Mouse (Mus musculus) heart, postnatal 25 days (tissue): ENCODE results near the gene Man2a1. TPM values are rescaled to one million over a fixed set of nuclear protein-coding genes. Genes with fewer than 3 reads are reported as not detected.

Source experiments
- DNase-seq: peaks from one replicate; pipeline ENCODE4 v3.0.0; 2022; ENCODE audit warnings: low spot score
- intact Hi-C: fragments of 180-260 bp; cut with DNase I; formaldehyde crosslinking; loops from one replicate; pipeline ENCODE4 v1.15.1; 2025
- total RNA-seq, 2 experiments: library from RNA; stranded (reverse); gene quantifications; 2 replicates each; pipeline ENCODE4 v1.2.3; 2021

Man2a1 gene
- total RNA-seq, 2 experiments from 2014 or later: 18.3 to 20.4 TPM

DNA sequence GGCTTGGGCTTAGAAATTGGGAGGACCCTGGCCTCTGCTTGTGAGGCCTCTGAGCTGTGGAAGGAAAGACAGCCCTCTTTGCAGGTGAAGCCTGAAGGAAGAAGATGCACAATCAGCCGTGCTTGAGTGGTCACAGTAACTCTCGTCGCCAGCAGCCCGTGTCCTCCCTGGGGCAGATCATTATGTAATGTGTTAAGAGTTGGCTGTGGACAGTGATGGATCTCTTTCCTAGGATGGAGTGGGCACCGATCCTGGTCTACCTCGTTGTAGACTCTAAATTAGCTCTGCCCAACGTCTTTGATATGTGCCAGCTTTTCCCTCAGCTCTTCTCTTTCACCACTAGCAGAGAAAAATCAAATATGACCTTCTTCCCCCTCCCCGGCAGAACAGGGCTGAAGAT is 20.7 kb downstream of the Man2a1 start:
- intact Hi-C loops: loop anchor here (2.0 kb wide), 1 partner anchor 18 kb away; no protein-coding TSS in a partner anchor
- no peak for DNase-seq

- no peak for DNase-seq
- intact Hi-C loops: loop anchor here (2.0 kb wide), 1 partner anchor 19 kb away; no protein-coding TSS in a partner anchor
These were observed 21.3 kb downstream of the Man2a1 start for GRCm38 (mm10) chr17:64621649-64622351.

GRCm38 (mm10) chr17:64622352-64622886 is 21.9 kb downstream of the Man2a1 start:
- intact Hi-C loops: no loop called here
- peak; percentile 40 for DNase-seq

DNA sequence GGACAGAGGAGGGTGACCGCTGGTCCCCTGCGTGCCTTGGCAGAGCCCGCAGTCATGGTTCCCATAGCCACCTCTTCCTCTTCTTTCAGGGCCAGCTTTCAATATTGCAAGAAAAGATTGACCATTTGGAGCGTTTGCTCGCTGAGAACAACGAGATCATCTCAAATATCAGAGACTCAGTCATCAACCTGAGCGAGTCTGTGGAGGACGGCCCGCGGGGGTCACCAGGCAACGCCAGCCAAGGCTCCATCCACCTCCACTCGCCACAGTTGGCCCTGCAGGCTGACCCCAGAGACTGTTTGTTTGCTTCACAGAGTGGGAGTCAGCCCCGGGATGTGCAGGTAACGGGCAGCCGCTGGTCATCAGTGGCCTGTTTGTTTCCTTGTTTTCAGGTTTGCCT is 23.9 kb downstream of the Man2a1 start:
- intact Hi-C loops: no loop called here
- no peak for DNase-seq

- DNase-seq: no peak
- intact Hi-C loops: no loop called here
These were observed 28.3 kb downstream of the Man2a1 start for GRCm38 (mm10) chr17:64628796-64629195.

GRCm38 (mm10) chr17:64629486-64629885 is 28.9 kb downstream of the Man2a1 start:
- no peak for DNase-seq
- intact Hi-C loops: no loop called here

GRCm38 (mm10) chr17:64630506-64630905 is 30.0 kb downstream of the Man2a1 start:
- intact Hi-C loops: no loop called here
- no peak for DNase-seq

DNA sequence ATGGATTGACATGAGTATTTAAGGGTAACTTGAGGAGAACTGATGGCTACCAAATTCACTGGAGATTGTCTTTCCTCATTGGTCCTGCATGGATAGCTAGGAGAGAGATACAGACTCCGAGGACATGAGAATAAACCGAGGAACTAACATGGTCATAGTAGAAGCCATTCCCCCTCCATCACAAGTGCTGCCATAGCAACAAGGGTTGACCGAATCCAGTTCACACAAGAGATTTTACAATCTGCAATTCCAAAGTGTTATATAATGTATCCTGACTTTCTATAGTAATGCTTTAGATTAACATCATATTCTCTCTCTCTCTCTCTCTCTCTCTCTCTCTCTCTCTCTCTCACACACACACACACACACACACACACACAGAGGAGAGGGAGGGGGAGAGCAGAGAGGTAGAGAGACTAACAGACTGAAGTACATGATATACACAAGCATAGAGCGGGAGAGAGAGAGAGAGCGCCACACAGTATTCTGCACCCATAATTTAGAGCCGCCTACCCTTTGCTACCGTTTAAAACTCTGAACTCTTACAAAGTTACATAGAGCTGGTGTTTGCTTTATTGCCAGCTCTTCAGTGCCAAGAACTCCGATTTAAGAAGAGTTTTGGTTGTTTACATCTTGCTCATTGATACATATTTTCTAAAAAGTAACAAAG is 37.5 kb downstream of the Man2a1 start:
- intact Hi-C loops: no loop called here

GRCm38 (mm10) chr17:64641376-64641775 is 40.8 kb downstream of the Man2a1 start:
- intact Hi-C loops: no loop called here
- no peak for DNase-seq

More for the DNA sequence above, 37.5 kb downstream of the Man2a1 start:
- DNase-seq: no peak

- intact Hi-C loops: no loop called here
These were observed 43.1 kb downstream of the Man2a1 start for GRCm38 (mm10) chr17:64643644-64644043.

DNA sequence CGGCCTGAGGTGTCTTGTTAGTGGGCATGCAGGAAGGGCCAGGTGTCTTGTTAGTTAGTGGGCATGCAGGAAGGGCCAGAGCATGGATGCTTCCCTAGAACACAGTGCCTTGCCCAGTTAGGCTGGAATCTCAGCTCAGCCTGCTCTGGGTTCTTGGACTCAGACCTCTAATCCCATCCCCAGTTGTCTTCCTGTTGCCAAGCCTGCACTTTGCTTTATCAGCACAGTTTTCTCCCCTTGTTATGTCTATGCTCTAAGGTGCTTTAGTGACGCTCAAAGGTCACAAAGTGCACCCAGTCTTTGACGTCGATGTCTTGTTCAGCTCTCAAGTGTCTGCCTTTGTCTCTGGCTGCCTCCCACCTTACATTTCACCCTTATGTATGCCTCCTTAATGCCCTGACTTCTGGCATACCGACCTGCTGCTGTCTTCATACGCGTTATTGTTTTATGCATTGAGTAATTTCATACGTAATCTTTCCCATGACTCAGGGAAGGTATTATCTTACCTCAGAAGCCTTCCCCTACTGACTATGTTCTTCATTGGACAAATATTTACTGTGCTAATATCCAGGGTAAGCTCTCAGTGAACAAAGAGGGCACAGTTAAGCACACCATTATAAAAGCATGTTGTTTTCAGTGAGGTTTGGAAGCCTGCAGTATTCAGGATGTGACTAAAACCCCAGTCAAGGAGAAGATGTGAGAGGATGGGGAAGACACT is 44.5 kb downstream of the Man2a1 start:
- no peak for DNase-seq

More at GRCm38 (mm10) chr17:64643644-64644043, 43.1 kb downstream of the Man2a1 start:
- no peak for DNase-seq

GRCm38 (mm10) chr17:64647396-64647795 is 46.9 kb downstream of the Man2a1 start:
- intact Hi-C loops: no loop called here
- no peak for DNase-seq

More for the DNA sequence above, 44.5 kb downstream of the Man2a1 start:
- intact Hi-C loops: no loop called here

GRCm38 (mm10) chr17:64650702-64651101 is 50.2 kb downstream of the Man2a1 start:
- intact Hi-C loops: no loop called here
- DNase-seq: no peak

DNA sequence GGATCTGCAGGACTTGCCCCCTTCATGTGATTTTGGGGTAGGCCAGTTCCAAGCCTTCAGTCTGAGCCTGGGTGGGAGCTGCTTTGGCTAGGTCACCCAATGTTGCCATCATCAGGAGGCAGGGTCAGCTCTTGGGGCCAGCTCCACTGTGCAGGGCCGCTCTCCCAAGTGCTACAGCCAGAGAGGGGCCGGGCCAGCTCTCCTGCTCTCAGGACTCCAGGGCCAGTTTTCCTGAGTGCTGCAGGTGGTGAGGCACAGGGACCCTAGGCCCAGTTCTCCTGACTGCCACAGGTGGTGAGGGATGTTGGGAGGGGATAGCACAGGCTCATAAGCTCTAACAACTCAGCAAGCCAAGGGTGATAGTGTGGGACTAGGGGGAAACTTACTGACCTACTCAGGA is 53.1 kb downstream of the Man2a1 start:
- DNase-seq: no peak
- intact Hi-C loops: no loop called here

DNA sequence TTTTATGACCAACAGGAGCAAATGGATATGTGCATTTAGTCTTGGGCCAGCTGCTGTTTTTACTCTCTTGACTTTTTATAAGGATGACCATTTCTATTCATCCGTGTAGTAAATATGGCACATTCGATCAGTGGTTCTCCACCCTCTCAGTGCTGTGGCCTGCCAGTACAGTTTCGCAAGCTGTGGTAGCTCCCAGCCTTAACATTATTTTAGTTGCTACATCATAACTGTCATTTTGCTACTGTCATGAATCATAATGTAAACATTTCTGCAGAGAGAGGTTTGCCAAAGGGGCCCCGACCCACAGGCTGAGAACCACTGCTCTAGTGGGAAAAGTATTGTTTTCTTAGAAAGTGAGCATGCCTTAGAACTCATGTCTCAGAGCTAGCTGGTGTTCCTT is 59.1 kb downstream of the Man2a1 start:
- intact Hi-C loops: no loop called here
- DNase-seq: no peak

DNA sequence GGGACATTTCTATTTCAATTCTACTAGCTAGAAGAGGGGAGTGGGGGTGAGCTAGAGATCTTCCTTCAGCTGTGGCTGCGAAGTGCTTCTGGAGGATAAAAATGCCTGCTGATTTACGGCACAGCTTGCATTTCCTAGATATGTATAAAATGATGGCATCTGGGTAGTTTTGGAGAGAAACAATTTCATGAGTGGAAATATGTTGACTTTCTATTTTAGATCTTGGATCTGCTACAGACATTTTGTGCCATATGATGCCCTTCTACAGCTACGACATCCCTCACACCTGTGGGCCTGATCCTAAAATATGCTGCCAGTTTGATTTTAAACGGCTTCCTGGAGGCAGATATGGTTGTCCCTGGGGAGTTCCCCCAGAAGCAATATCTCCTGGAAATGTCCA is 66.0 kb downstream of the Man2a1 start:
- intact Hi-C loops: loop anchor here (5.0 kb wide), 1 partner anchor 64 kb away; the partner anchor contains the start of gene Man2a1
- DNase-seq: no peak

DNA sequence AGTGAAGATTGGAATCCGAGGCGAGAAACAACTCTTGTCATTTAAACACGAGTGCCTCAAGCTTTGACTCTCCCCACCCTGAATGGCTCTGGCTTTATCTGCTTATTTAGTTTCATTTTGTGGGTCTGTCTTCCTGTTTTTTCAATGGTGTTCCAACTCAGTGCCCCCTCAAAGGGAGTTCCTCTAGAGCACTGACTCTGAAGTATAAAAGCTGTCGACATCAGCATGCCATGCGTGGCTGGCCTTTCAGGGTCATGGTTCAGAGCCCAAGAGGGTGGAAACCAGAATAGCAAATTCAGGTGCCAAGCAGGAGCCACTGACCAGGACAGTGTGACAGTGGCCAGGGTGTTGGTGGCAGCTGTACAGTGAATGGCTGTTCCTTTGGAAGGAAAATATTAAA is 68.0 kb downstream of the Man2a1 start:
- intact Hi-C loops: loop anchor here (5.0 kb wide), 1 partner anchor 66 kb away; the partner anchor contains the start of gene Man2a1
- no peak for DNase-seq

GRCm38 (mm10) chr17:64674401-64674800 is 73.9 kb downstream of the Man2a1 start:
- no peak for DNase-seq
- intact Hi-C loops: no loop called here

DNA sequence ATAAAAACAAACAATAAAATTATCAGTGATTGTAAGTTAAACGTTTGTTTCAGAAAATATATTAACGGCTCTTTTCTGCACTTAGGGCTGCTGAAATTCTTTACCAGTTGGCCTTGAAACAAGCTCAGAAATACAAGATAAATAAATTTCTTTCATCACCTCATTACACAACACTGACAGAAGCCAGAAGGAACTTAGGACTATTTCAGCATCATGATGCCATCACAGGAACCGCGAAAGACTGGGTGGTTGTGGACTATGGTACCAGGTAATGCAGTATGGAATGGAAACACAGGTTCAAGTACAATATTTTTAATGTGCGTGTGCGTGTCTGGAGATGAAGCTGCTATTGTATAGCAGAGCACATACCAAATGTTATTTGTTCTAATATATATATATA is 74.4 kb downstream of the Man2a1 start:
- DNase-seq: no peak
- intact Hi-C loops: no loop called here

DNA sequence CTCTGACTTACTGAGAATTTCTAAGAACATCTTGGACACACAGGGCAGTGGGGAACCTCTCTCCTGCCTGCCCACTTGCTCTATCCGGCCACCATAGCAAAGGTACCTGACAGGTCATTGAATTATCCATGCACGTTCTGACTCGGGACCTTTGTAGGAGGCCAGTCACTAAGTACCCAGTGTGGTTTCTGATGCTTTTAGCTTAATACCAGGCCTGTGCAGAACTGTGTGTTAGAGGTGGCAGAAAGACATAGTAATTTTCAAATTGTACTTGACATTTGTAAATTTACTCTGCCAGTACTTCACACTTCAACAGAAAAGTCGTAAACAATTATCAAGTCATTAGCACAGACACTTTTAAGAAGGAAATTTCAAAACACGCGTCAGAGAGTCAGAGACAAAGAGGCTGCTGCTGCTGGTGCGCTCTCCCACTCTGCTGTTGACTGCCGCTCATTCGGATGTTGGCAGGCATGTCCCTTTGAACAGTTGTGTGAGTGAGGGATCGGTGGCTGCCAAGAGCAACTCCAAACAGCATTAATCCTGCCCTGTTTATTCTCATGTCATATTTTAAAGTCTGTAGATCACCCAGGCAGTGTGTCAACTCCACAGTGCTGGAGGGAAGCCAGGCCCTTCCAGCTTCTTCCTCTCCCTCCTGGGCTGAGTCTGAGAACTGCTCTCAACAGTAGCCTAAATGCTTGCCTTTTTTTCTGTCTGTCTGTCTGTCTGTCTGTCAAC is 76.4 kb downstream of the Man2a1 start:
- intact Hi-C loops: no loop called here
- no peak for DNase-seq
